Mouse (Mus musculus): ENCODE results near the gene Olfr1156. TPM values are rescaled to one million over a fixed set of nuclear protein-coding genes. Genes with fewer than 3 reads are reported as not detected.

Gene Olfr1156
- polyA plus RNA-seq (2015; fragmentation: Nextera tagmentation; extraction: Ambion mirVana): not detected in 2 replicates

- Histone ChIP-seq H3K27ac (replicated peaks) (no peak within 1 kb of the TSS), H3K27me3 (no peaks in the 10 kb centered on the region), H3K36me3 (no peaks in the 10 kb centered on the region), H3K4me3 (no peak within 1 kb of the TSS), H3K9me3 (no peaks in the 10 kb centered on the region), H3K4me2 (no peak within 1 kb of the TSS), H3K9ac (no peak within 1 kb of the TSS), H3K4me1 (replicated peaks) (no peaks in the 10 kb centered on the region)
- ATAC-seq (ENCODE audit: low FRiP score, low read depth): no peak
These were observed at the start of gene Olfr1156 for GRCm38 (mm10) chr2:87953000-87953399. Gene Olfr1156 (minus strand): TSS chr2:87953100.

GRCm38 (mm10) chr2:87989813-87990212, 36.9 kb upstream of the Olfr1156 start, which contains the start of gene Olfr1158:
Gene Olfr1158 (plus strand): TSS chr2:87990113.
- H3K4me1 ChIP-seq (replicated peaks): no peaks in the 10 kb centered on the region
- H3K9ac ChIP-seq: no peak within 1 kb of the TSS
- H3K27me3 ChIP-seq: no peaks in the 10 kb centered on the region
- H3K27ac ChIP-seq (replicated peaks): no peak within 1 kb of the TSS
- H3K4me2 ChIP-seq: no peak within 1 kb of the TSS
- H3K4me3 ChIP-seq: no peak within 1 kb of the TSS
- H3K36me3 ChIP-seq: no peaks in the 10 kb centered on the region
- ATAC-seq (ENCODE audit: low FRiP score, low read depth): no peak
- no peaks in the 10 kb centered on the region for H3K9me3 ChIP-seq

GRCm38 (mm10) chr2:87974563-87974962, 21.7 kb upstream of the Olfr1156 start, which contains the start of gene Olfr74:
Gene Olfr74 (minus strand): TSS chr2:87974663.
- 79% methylated on average over 3 of the region's 3 CpGs for WGBS
- no peak for ATAC-seq (ENCODE audit: low FRiP score, low read depth)

GRCm38 (mm10) chr2:87968199-87968598, 15.3 kb upstream of the Olfr1156 start, which contains the start of gene Olfr1157:
Gene Olfr1157 (minus strand): TSS chr2:87968299.
- Histone ChIP-seq H3K27ac (replicated peaks) (no peak within 1 kb of the TSS), H3K4me3 (no peak within 1 kb of the TSS), H3K4me1 (replicated peaks) (no peaks in the 10 kb centered on the region), H3K9me3 (no peaks in the 10 kb centered on the region), H3K4me2 (no peak within 1 kb of the TSS), H3K36me3 (no peaks in the 10 kb centered on the region), H3K27me3 (no peaks in the 10 kb centered on the region), H3K9ac (no peak within 1 kb of the TSS)
- 99% methylated on average over 4 of the region's 4 CpGs for WGBS
- ATAC-seq (ENCODE audit: low FRiP score, low read depth): no peak

More at GRCm38 (mm10) chr2:87974563-87974962, 21.7 kb upstream of the Olfr1156 start, which contains the start of gene Olfr74:
- no peaks in the 10 kb centered on the region for H3K27me3 ChIP-seq
- no peak within 1 kb of the TSS for H3K9ac ChIP-seq
- no peak within 1 kb of the TSS for H3K4me2 ChIP-seq
- H3K9me3 ChIP-seq: no peaks in the 10 kb centered on the region
- no peak within 1 kb of the TSS for H3K27ac ChIP-seq (replicated peaks)
- H3K36me3 ChIP-seq: no peaks in the 10 kb centered on the region
- no peaks in the 10 kb centered on the region for H3K4me1 ChIP-seq (replicated peaks)
- no peak within 1 kb of the TSS for H3K4me3 ChIP-seq

- no peak for ATAC-seq (ENCODE audit: low FRiP score, low read depth)
- no peak within 1 kb of the TSS for H3K9ac ChIP-seq
- H3K4me1 ChIP-seq (replicated peaks): no peaks in the 10 kb centered on the region
- no peak within 1 kb of the TSS for H3K4me3 ChIP-seq
- 100% methylated on average over 1 of the region's 1 CpGs for whole genome bisulfite sequencing
- no peak within 1 kb of the TSS for H3K4me2 ChIP-seq
- H3K27ac ChIP-seq (replicated peaks): no peak within 1 kb of the TSS
- H3K9me3 ChIP-seq: no peaks in the 10 kb centered on the region
- no peaks in the 10 kb centered on the region for H3K27me3 ChIP-seq
- no peaks in the 10 kb centered on the region for H3K36me3 ChIP-seq
These were observed 7.9 kb downstream of the Olfr1156 start, which contains the start of gene Olfr1155 for GRCm38 (mm10) chr2:87945037-87945436. Gene Olfr1155 (minus strand): TSS chr2:87945137.

GRCm38 (mm10) chr2:87905066-87905465, 47.8 kb downstream of the Olfr1156 start, which contains the start of gene Olfr1154:
Gene Olfr1154 (minus strand): TSS chr2:87905166.
- Histone ChIP-seq H3K4me1 (replicated peaks) (no peaks in the 10 kb centered on the region), H3K9me3 (no peaks in the 10 kb centered on the region), H3K27me3 (no peaks in the 10 kb centered on the region), H3K4me2 (no peak within 1 kb of the TSS), H3K9ac (no peak within 1 kb of the TSS), H3K4me3 (no peak within 1 kb of the TSS), H3K27ac (replicated peaks) (no peak within 1 kb of the TSS), H3K36me3 (no peaks in the 10 kb centered on the region)
- WGBS: 95% methylated on average over 1 of the region's 1 CpGs
- no peak for ATAC-seq (ENCODE audit: low FRiP score, low read depth)

Other genes starting within 250 kb of the Olfr1156 start
- not detected in 2 replicates for gene Olfr1137, start 239.9 kb downstream of the Olfr1156 start, polyA plus RNA-seq (2015; fragmentation: Nextera tagmentation; extraction: Ambion mirVana)
- not detected in 2 replicates for gene Olfr1138, start 213.1 kb downstream of the Olfr1156 start, polyA plus RNA-seq (2015; fragmentation: Nextera tagmentation; extraction: Ambion mirVana)
- not detected in 2 replicates for gene Olfr1140, start 209.3 kb downstream of the Olfr1156 start, polyA plus RNA-seq (2015; fragmentation: Nextera tagmentation; extraction: Ambion mirVana)
- not detected in 2 replicates for gene Olfr1141, start 199.1 kb downstream of the Olfr1156 start, polyA plus RNA-seq (2015; fragmentation: Nextera tagmentation; extraction: Ambion mirVana)
- not detected in 2 replicates for gene Olfr152, start 173.6 kb downstream of the Olfr1156 start, polyA plus RNA-seq (2015; fragmentation: Nextera tagmentation; extraction: Ambion mirVana)
- gene Olfr1143, start 152.5 kb downstream of the Olfr1156 start, polyA plus RNA-seq (2015; fragmentation: Nextera tagmentation; extraction: Ambion mirVana): not detected in 2 replicates
- not detected in 2 replicates for gene Olfr1145, start 143.3 kb downstream of the Olfr1156 start, polyA plus RNA-seq (2015; fragmentation: Nextera tagmentation; extraction: Ambion mirVana)
- gene Olfr1148, start 122.6 kb downstream of the Olfr1156 start, polyA plus RNA-seq (2015; fragmentation: Nextera tagmentation; extraction: Ambion mirVana): not detected in 2 replicates
- gene Olfr1150-ps1, start 109.1 kb downstream of the Olfr1156 start, polyA plus RNA-seq (2015; fragmentation: Nextera tagmentation; extraction: Ambion mirVana): not detected in 2 replicates
- not detected in 2 replicates for gene Olfr1151, start 97.2 kb downstream of the Olfr1156 start, polyA plus RNA-seq (2015; fragmentation: Nextera tagmentation; extraction: Ambion mirVana)
- not detected in 2 replicates for gene Olfr1152, start 86.6 kb downstream of the Olfr1156 start, polyA plus RNA-seq (2015; fragmentation: Nextera tagmentation; extraction: Ambion mirVana)
- gene Olfr1153, start 58.1 kb downstream of the Olfr1156 start, polyA plus RNA-seq (2015; fragmentation: Nextera tagmentation; extraction: Ambion mirVana): 0.09 TPM in 1 of 2 replicates, not detected in the other
- not detected in 2 replicates for gene Olfr1154, start 47.9 kb downstream of the Olfr1156 start, polyA plus RNA-seq (2015; fragmentation: Nextera tagmentation; extraction: Ambion mirVana)
- not detected in 2 replicates for gene Olfr1155, start 8.0 kb downstream of the Olfr1156 start, polyA plus RNA-seq (2015; fragmentation: Nextera tagmentation; extraction: Ambion mirVana)
- not detected in 2 replicates for gene Olfr1157, start 15.2 kb upstream of the Olfr1156 start, polyA plus RNA-seq (2015; fragmentation: Nextera tagmentation; extraction: Ambion mirVana)
- not detected in 2 replicates for gene Olfr74, start 21.6 kb upstream of the Olfr1156 start, polyA plus RNA-seq (2015; fragmentation: Nextera tagmentation; extraction: Ambion mirVana)
- not detected in 2 replicates for gene Olfr1158, start 37.0 kb upstream of the Olfr1156 start, polyA plus RNA-seq (2015; fragmentation: Nextera tagmentation; extraction: Ambion mirVana)
- gene Olfr1160, start 55.2 kb upstream of the Olfr1156 start, polyA plus RNA-seq (2015; fragmentation: Nextera tagmentation; extraction: Ambion mirVana): not detected in 2 replicates
- gene Olfr1161, start 69.7 kb upstream of the Olfr1156 start, polyA plus RNA-seq (2015; fragmentation: Nextera tagmentation; extraction: Ambion mirVana): not detected in 2 replicates
- gene Olfr73, start 84.6 kb upstream of the Olfr1156 start, polyA plus RNA-seq (2015; fragmentation: Nextera tagmentation; extraction: Ambion mirVana): not detected in 2 replicates
- gene Olfr1162, start 98.0 kb upstream of the Olfr1156 start, polyA plus RNA-seq (2015; fragmentation: Nextera tagmentation; extraction: Ambion mirVana): not detected in 2 replicates
- not detected in 2 replicates for gene Olfr1163, start 118.7 kb upstream of the Olfr1156 start, polyA plus RNA-seq (2015; fragmentation: Nextera tagmentation; extraction: Ambion mirVana)
- not detected in 2 replicates for gene Olfr1164, start 140.9 kb upstream of the Olfr1156 start, polyA plus RNA-seq (2015; fragmentation: Nextera tagmentation; extraction: Ambion mirVana)
- not detected in 2 replicates for gene Olfr1166, start 175.2 kb upstream of the Olfr1156 start, polyA plus RNA-seq (2015; fragmentation: Nextera tagmentation; extraction: Ambion mirVana)
- gene Olfr1167, start 202.1 kb upstream of the Olfr1156 start, polyA plus RNA-seq (2015; fragmentation: Nextera tagmentation; extraction: Ambion mirVana): not detected in 2 replicates
- not detected in 2 replicates for gene Olfr1168, start 228.8 kb upstream of the Olfr1156 start, polyA plus RNA-seq (2015; fragmentation: Nextera tagmentation; extraction: Ambion mirVana)

Measured in hindbrain, embryonic 15.5 days (tissue).